Mouse (Mus musculus): Measurements from ENCODE around the gene Aff1. TPM values are rescaled to one million over a fixed set of nuclear protein-coding genes. Genes with fewer than 3 reads are reported as not detected.

Aff1 gene
- total and polyA plus RNA-seq, 3 experiments, result 16.6 to 152 (median 51.3) TPM

GRCm38 (mm10) chr5:103739163-103739562 is 47.0 kb downstream of the Aff1 start:
- Histone ChIP-seq H3K27me3 (ENCODE audit: insufficient read depth, low read length) (no peaks in the 10 kb centered on the region; the same call in 1 of the 2 replicates), H3K36me3 (replicated peaks) (no peaks in the 10 kb centered on the region), H3K9me3 (replicated peaks) (no peaks in the 10 kb centered on the region), H3K4me1 (ENCODE audit: insufficient read depth, low read depth, low read length) (peaks cover 91% of the 10 kb centered on the region), H3K4me3 (ENCODE audit: low read depth, low read length) (no peak overlapping the region)
- TF ChIP-seq GATA2 (IDR thresholded peaks at IDR 0.05; ENCODE audit: borderline replicate concordance, low read depth, low read length), result no peak
- TF ChIP-seq TAL1 (conservative IDR thresholded peaks at IDR 0.05; ENCODE audit: low read depth, low read length), result no peak
- TF ChIP-seq POLR2AphosphoS5 (IDR thresholded peaks at IDR 0.05; ENCODE audit: insufficient replicate concordance, low read depth, low read length), result no peak
- no peak for TF ChIP-seq CTCF (IDR thresholded peaks at IDR 0.05; ENCODE audit: low read depth, low read length)
- no peak for TF ChIP-seq GATA1 (IDR thresholded peaks at IDR 0.05; ENCODE audit: borderline replicate concordance, low read length)
- ATAC-seq (ENCODE audit: extremely low read depth, insufficient number of reproducible peaks, low FRiP score, poor library complexity, severe bottlenecking) (no peak), DNase-seq (ENCODE audit: low spot score) (no peak)

GRCm38 (mm10) chr5:103740093-103740902 is 48.1 kb downstream of the Aff1 start:
- Histone ChIP-seq H3K36me3 (replicated peaks) (no peaks in the 10 kb centered on the region), H3K9me3 (replicated peaks) (no peaks in the 10 kb centered on the region), H3K4me1 (ENCODE audit: insufficient read depth, low read depth, low read length) (peaks cover 87% of the 10 kb centered on the region), H3K4me3 (ENCODE audit: low read depth, low read length) (no peak overlapping the region), H3K27me3 (ENCODE audit: insufficient read depth, low read length) (no peaks in the 10 kb centered on the region; the same call in 1 of the 2 replicates)
- no peak for TF ChIP-seq CTCF (IDR thresholded peaks at IDR 0.05; ENCODE audit: low read depth, low read length)
- no peak for TF ChIP-seq GATA1 (IDR thresholded peaks at IDR 0.05; ENCODE audit: borderline replicate concordance, low read length)
- TF ChIP-seq TAL1 (conservative IDR thresholded peaks at IDR 0.05; ENCODE audit: low read depth, low read length), result no peak
- no peak for TF ChIP-seq GATA2 (IDR thresholded peaks at IDR 0.05; ENCODE audit: borderline replicate concordance, low read depth, low read length)
- no peak for TF ChIP-seq POLR2AphosphoS5 (IDR thresholded peaks at IDR 0.05; ENCODE audit: insufficient replicate concordance, low read depth, low read length)
- DNase-seq (ENCODE audit: low spot score) (no peak), ATAC-seq (ENCODE audit: extremely low read depth, insufficient number of reproducible peaks, low FRiP score, poor library complexity, severe bottlenecking) (no peak)

GRCm38 (mm10) chr5:103740903-103741246 is 48.7 kb downstream of the Aff1 start:
- Histone ChIP-seq H3K27me3 (ENCODE audit: insufficient read depth, low read length) (no peaks in the 10 kb centered on the region), H3K4me1 (ENCODE audit: insufficient read depth, low read depth, low read length) (peaks cover 87% of the 10 kb centered on the region), H3K4me3 (ENCODE audit: low read depth, low read length) (no peak overlapping the region), H3K36me3 (replicated peaks) (no peaks in the 10 kb centered on the region), H3K9me3 (replicated peaks) (no peaks in the 10 kb centered on the region)
- DNase-seq (ENCODE audit: low spot score) (no peak), ATAC-seq (ENCODE audit: extremely low read depth, insufficient number of reproducible peaks, low FRiP score, poor library complexity, severe bottlenecking) (no peak)
- TF ChIP-seq GATA2 (IDR thresholded peaks at IDR 0.05; ENCODE audit: borderline replicate concordance, low read depth, low read length), result no peak
- TF ChIP-seq POLR2AphosphoS5 (IDR thresholded peaks at IDR 0.05; ENCODE audit: insufficient replicate concordance, low read depth, low read length), result no peak

GRCm38 (mm10) chr5:103741443-103741842 is 49.3 kb downstream of the Aff1 start:
- no peak for TF ChIP-seq CTCF (IDR thresholded peaks at IDR 0.05; ENCODE audit: low read depth, low read length)
- no peak for TF ChIP-seq POLR2AphosphoS5 (IDR thresholded peaks at IDR 0.05; ENCODE audit: insufficient replicate concordance, low read depth, low read length)
- TF ChIP-seq TAL1 (conservative IDR thresholded peaks at IDR 0.05; ENCODE audit: low read depth, low read length), result no peak
- TF ChIP-seq GATA1 (IDR thresholded peaks at IDR 0.05; ENCODE audit: borderline replicate concordance, low read length), result no peak
- no peak for TF ChIP-seq GATA2 (IDR thresholded peaks at IDR 0.05; ENCODE audit: borderline replicate concordance, low read depth, low read length)
- H3K9me3 ChIP-seq (replicated peaks), result no peaks in the 10 kb centered on the region
- no peak for DNase-seq (ENCODE audit: low spot score)
- ATAC-seq (ENCODE audit: extremely low read depth, insufficient number of reproducible peaks, low FRiP score, poor library complexity, severe bottlenecking), result no peak
- H3K27me3 ChIP-seq (ENCODE audit: insufficient read depth, low read length), result no peaks in the 10 kb centered on the region
- no peak overlapping the region for H3K4me3 ChIP-seq (ENCODE audit: low read depth, low read length)
- H3K4me1 ChIP-seq (ENCODE audit: insufficient read depth, low read depth, low read length), result peaks cover 87% of the 10 kb centered on the region
- H3K36me3 ChIP-seq (replicated peaks), result no peaks in the 10 kb centered on the region

- no peak overlapping the region; the same call in 1 of the 2 replicates for H3K4me3 ChIP-seq (ENCODE audit: low read depth, low read length)
- no peaks in the 10 kb centered on the region for H3K36me3 ChIP-seq (replicated peaks)
- no peaks in the 10 kb centered on the region for H3K27me3 ChIP-seq (ENCODE audit: insufficient read depth, low read length)
- DNase-seq (ENCODE audit: low spot score) (peak; percentile 43), ATAC-seq (ENCODE audit: extremely low read depth, insufficient number of reproducible peaks, low FRiP score, poor library complexity, severe bottlenecking) (peak; percentile 84)
- no peak for TF ChIP-seq GATA1 (IDR thresholded peaks at IDR 0.05; ENCODE audit: borderline replicate concordance, low read length)
- peak; percentile 99 for TF ChIP-seq TAL1 (conservative IDR thresholded peaks at IDR 0.05; ENCODE audit: low read depth, low read length)
- TF ChIP-seq POLR2AphosphoS5 (IDR thresholded peaks at IDR 0.05; ENCODE audit: insufficient replicate concordance, low read depth, low read length), result no peak
- 0 out of 2 replicates have a peak, but pooled peaks have one; percentile 9 for TF ChIP-seq GATA2 (IDR thresholded peaks at IDR 0.05; ENCODE audit: borderline replicate concordance, low read depth, low read length)
- TF ChIP-seq CTCF (IDR thresholded peaks at IDR 0.05; ENCODE audit: low read depth, low read length), result no peak
- peaks cover 86% of the 10 kb centered on the region for H3K4me1 ChIP-seq (ENCODE audit: insufficient read depth, low read depth, low read length)
- H3K9me3 ChIP-seq (replicated peaks), result no peaks in the 10 kb centered on the region
Measured at GRCm38 (mm10) chr5:103741992-103742391, 49.8 kb downstream of the Aff1 start.

GRCm38 (mm10) chr5:103744531-103744930 is 52.4 kb downstream of the Aff1 start:
- no peak overlapping the region for H3K4me3 ChIP-seq (ENCODE audit: low read depth, low read length)

More at GRCm38 (mm10) chr5:103744531-103744930, 52.4 kb downstream of the Aff1 start:
- Histone ChIP-seq H3K9me3 (replicated peaks) (no peaks in the 10 kb centered on the region), H3K4me1 (ENCODE audit: insufficient read depth, low read depth, low read length) (peaks cover 81% of the 10 kb centered on the region), H3K27me3 (ENCODE audit: insufficient read depth, low read length) (no peaks in the 10 kb centered on the region), H3K36me3 (replicated peaks) (no peaks in the 10 kb centered on the region)
- no peak for ATAC-seq (ENCODE audit: extremely low read depth, insufficient number of reproducible peaks, low FRiP score, poor library complexity, severe bottlenecking)
- TF ChIP-seq POLR2AphosphoS5 (IDR thresholded peaks at IDR 0.05; ENCODE audit: insufficient replicate concordance, low read depth, low read length), result no peak
- no peak for TF ChIP-seq CTCF (IDR thresholded peaks at IDR 0.05; ENCODE audit: low read depth, low read length)
- TF ChIP-seq TAL1 (conservative IDR thresholded peaks at IDR 0.05; ENCODE audit: low read depth, low read length), result no peak
- TF ChIP-seq GATA2 (IDR thresholded peaks at IDR 0.05; ENCODE audit: borderline replicate concordance, low read depth, low read length), result no peak
- no peak for TF ChIP-seq GATA1 (IDR thresholded peaks at IDR 0.05; ENCODE audit: borderline replicate concordance, low read length)
- DNase-seq (ENCODE audit: low spot score), result no peak
